Mouse (Mus musculus) layer of hippocampus, adult 6 months (tissue): ENCODE data around the gene Spdye4c. TPM values are rescaled to one million over a fixed set of nuclear protein-coding genes. Genes with fewer than 3 reads are reported as not detected.

Source experiments
- long read RNA-seq, 2 experiments: library from polyadenylated mRNA; unstranded; transcript quantifications; one replicate each; pipeline ENCODE4 v2.0.0; 2019 to 2020
- polyA plus RNA-seq: library from polyadenylated mRNA; unstranded; fragments of <200 nt; fragmentation: Nextera tagmentation; gene quantifications from 2 replicates; pipeline ENCODE4 v1.2.3, GENCODE M21; 2021

Spdye4c gene
- not detected in 2 replicates for polyA plus RNA-seq
- long read RNA-seq, experiment 1 = 0 reads
- long read RNA-seq, experiment 2 = 0 reads

GRCm38 (mm10) chr2:128590909-128591308 is at the start of gene Spdye4c:
Gene Spdye4c, plus strand, starts transcription at chr2:128591209.

Other genes starting within 250 kb of the Spdye4c start
- gene Anapc1, start 96.2 kb downstream of the Spdye4c start, polyA plus RNA-seq = 6.6 and 8.3 TPM in 2 replicates
- gene Mertk, start 107.7 kb downstream of the Spdye4c start, polyA plus RNA-seq = 13.2 and 13.8 TPM in 2 replicates
- 20.8 and 26.0 TPM in 2 replicates for gene Tmem87b, start 226.9 kb downstream of the Spdye4c start, polyA plus RNA-seq